Mouse (Mus musculus) kidney, adult 2 months (tissue): ENCODE results near the gene Snrnp48.

ENCODE experiments used
- CTCF ChIP-seq: fragments of 200-500 bp; conservative IDR thresholded peaks from 2 replicates; pipeline ENCODE4 v1.5.1; 2011; ENCODE audit warnings: low read depth, mild to moderate bottlenecking, control low read depth, low read length, moderate library complexity, mixed read lengths; ENCODE audit not compliant: insufficient read depth, insufficient read length
- POLR2A ChIP-seq: fragments of 200-500 bp; IDR thresholded peaks from one replicate; pipeline ENCODE4 v1.6.1; 2011; ENCODE audit warnings: low read depth, low read length, control low read depth

DNA sequence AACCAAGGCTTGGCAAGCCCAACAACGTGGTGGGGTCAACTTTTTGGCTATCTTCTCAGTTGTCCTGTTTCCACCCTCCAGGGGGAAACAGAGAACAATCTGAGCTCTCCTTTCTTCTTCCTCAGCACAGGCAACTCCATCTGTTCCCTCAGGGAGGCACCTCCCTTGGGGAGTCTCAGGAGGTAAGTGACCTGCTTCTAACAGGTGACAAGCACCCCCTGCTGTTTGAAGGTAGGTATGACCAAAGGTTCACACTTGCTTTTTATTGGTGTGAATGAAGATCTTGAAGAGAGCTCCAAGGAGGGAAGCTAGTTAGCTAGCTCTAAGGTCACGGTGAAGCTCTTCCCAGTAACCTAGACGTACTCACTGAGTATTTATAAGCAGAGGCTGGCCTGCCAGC is 30.6 kb downstream of the Snrnp48 start:
- peak; percentile 36 for TF ChIP-seq CTCF
- TF ChIP-seq POLR2A = no peak
